Mouse (Mus musculus) adrenal gland, postnatal 14 days (tissue): ENCODE data around the gene 1110008P14Rik. TPM values are rescaled to one million over a fixed set of nuclear protein-coding genes. Genes with fewer than 3 reads are reported as not detected.
A peak's percentile ranks its signal among the peaks of the same experiment; 100 is the strongest.

Experiments used
- DNase-seq: peaks from one replicate; pipeline ENCODE4 v3.0.0; 2021; ENCODE audit warnings: mixed read lengths
- total RNA-seq: library from RNA; stranded (reverse); gene quantifications from 2 replicates; pipeline ENCODE4 v1.2.3, GENCODE M21; 2021

The 1110008P14Rik gene
- total RNA-seq, 1 experiment from 2014 or later: 159 TPM

- peak; percentile 52 for DNase-seq
Measured at GRCm38 (mm10) chr2:32342539-32343350, 39.0 kb downstream of the 1110008P14Rik start.

DNA sequence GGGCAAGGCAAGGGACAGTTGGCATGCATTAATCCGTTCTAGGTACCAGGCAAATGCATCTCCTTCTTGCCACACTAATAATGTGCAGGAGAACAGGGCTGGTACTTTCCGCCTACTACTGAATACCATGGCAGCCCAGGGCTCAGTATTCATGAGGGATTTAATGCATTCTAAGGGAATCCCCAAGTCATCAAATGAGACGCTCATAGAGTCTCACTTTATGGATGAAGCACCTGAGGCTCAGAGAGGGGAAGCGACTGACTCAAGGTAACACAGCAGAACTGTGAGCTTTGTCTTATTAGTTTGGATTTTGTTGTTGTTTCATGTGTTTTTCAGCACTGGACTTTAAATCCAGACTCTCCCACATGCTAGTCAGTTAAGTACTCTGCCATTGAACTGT is 39.7 kb downstream of the 1110008P14Rik start:
- DNase-seq: no peak

GRCm38 (mm10) chr2:32341634-32341939 is 40.2 kb downstream of the 1110008P14Rik start:
- DNase-seq: no peak

DNA sequence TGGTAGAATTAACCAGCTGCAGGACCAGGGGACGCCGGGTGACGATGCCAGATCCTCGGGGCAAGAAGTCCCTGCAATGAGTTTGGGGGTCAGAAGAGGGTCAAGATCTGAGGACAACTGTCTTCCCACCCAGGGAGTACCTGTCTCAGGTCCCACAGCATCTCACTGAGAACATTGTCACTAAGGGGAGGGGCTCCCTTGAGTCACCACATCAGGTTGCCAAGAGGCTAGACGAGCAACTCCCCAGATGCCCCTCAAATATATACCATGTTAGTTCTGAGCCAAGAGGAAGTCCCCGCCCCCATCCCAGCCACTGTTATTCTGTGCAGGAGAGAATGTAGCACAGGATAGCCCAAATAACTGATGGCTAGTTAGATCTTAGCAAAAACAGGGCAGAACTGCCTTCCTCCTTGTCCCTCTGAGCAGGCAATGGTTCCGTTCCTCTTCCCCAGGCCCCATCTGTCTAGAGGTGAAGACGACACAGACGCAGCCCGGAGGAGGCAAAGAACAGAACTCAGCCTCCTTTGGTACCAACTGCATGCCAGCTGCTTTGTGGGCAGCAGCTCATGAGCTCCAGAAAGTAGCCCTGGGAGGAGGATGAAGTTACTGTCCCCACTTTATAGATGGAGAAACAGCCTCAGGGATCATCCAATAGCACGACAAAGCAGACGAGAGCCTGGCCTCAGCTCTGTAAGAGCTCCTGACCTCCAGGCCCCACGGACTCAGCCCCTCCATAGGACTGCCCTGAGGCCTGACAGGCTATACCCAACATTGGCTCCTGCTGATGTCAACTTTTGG is 40.7 kb downstream of the 1110008P14Rik start:
- DNase-seq: no peak

- no peak for DNase-seq
Measured at GRCm38 (mm10) chr2:32339912-32340642, 41.7 kb downstream of the 1110008P14Rik start.

- no peak for DNase-seq
Measured at GRCm38 (mm10) chr2:32335888-32336287, 45.9 kb downstream of the 1110008P14Rik start.

- DNase-seq: no peak
Measured at GRCm38 (mm10) chr2:32332159-32332558, 49.6 kb downstream of the 1110008P14Rik start.

DNA sequence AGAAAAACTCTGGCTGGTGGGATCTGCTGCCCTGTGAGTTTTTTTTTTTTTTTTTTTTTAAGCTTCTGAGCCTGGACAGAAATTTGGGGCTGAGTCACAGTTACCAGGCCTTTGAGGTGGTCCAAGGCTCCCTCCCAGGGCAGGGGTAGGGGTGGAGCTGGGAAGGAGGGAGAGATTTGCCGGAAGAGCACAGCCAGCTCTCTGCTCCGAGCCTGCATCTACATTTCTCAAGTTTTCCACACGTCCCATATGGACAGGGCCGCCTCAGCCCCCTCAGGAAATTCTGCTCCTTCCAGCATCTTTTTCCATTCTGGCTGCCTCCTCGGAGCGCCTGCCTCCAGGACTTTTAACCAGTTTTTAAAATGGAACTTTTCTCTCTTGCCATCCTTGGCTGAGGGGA is 52.2 kb downstream of the 1110008P14Rik start:
- DNase-seq: no peak

DNA sequence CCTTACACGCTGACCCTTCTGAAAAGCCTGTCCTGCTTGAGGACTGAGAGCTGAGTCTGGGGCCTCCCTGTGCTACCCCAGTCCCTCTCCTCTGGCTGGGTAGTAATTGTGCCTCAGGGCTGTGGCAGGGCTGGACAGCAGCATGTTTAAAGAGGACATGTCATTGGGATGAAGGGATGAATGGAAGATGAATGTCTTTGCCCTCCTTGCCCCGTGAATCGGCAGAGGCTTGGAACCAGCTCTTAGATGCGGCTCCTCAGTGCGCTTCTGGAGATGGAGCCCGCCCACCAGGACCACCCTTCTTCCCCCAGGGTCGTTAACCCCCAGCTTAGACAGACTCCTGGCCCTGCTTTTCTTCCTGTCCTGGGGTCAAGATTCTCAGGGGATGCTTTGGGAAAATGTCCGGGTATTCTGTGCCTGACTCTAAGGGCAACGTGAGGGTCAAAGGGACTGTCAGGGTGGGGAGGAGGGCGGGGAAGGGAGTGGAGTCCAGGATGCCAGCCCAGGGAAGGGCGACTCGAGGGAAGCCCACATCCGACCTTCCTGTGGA is 52.8 kb downstream of the 1110008P14Rik start:
- no peak for DNase-seq

DNA sequence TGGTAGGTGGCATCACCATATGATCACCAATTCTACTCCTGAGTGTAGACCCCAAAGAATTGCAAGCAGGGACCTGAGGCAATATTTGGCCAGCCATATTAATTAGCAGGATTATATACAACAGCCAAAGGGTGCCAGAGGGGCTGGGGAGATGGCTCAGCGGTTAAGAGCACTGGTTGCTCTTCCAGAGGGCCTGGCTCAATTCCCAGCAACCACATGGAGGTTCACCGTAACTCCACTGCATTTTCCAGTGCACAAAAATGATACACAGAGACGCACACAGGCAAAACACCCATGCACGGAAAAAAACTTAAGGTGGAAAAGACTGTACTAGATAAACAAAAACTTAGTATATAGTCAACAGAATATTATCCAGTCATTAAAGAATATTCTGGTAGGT is 54.5 kb downstream of the 1110008P14Rik start:
- DNase-seq: no peak

Other genes with a start within 250 kb of the 1110008P14Rik start
- gene Prrc2b, start 230.9 kb downstream of the 1110008P14Rik start, total RNA-seq: 86.4 and 91.3 TPM in 2 replicates
- gene Pomt1, start 145.3 kb downstream of the 1110008P14Rik start, total RNA-seq: 29.2 and 32.4 TPM in 2 replicates
- 132 and 137 TPM in 2 replicates for gene Uck1, start 121.8 kb downstream of the 1110008P14Rik start, total RNA-seq
- gene Golga2, start 94.6 kb downstream of the 1110008P14Rik start, total RNA-seq: 69.4 and 72.8 TPM in 2 replicates
- 251 and 254 TPM in 2 replicates for gene Swi5, start 93.9 kb downstream of the 1110008P14Rik start, total RNA-seq
- gene Ciz1, start 29.6 kb downstream of the 1110008P14Rik start, total RNA-seq: 61.8 and 67.0 TPM in 2 replicates
- 18.9 and 26.7 TPM in 2 replicates for gene Dnm1, start 28.6 kb downstream of the 1110008P14Rik start, total RNA-seq
- 7.1 and 9.6 TPM in 2 replicates for gene Lcn2, start 6.3 kb upstream of the 1110008P14Rik start, total RNA-seq
- 75.8 and 80.5 TPM in 2 replicates for gene Ptges2, start 14.0 kb upstream of the 1110008P14Rik start, total RNA-seq
- gene Naif1, start 68.5 kb upstream of the 1110008P14Rik start, total RNA-seq: 4.3 and 4.4 TPM in 2 replicates
- 63.6 and 119 TPM in 2 replicates for gene Slc25a25, start 69.5 kb upstream of the 1110008P14Rik start, total RNA-seq
- gene Fam102a, start 153.4 kb upstream of the 1110008P14Rik start, total RNA-seq: 25.6 and 28.7 TPM in 2 replicates
- gene Dpm2, start 188.9 kb upstream of the 1110008P14Rik start, total RNA-seq: 47.8 and 61.8 TPM in 2 replicates
- gene Pip5kl1, start 192.9 kb upstream of the 1110008P14Rik start, total RNA-seq: 0.23 TPM in 1 of 2 replicates, not detected in the other
- gene 9430097D07Rik, start 193.7 kb upstream of the 1110008P14Rik start, total RNA-seq: not detected in 2 replicates
- 12.0 and 13.5 TPM in 2 replicates for gene St6galnac4, start 205.2 kb upstream of the 1110008P14Rik start, total RNA-seq
- 54.1 and 56.5 TPM in 2 replicates for gene St6galnac6, start 217.8 kb upstream of the 1110008P14Rik start, total RNA-seq
- 53.2 and 61.4 TPM in 2 replicates for gene Ak1, start 239.8 kb upstream of the 1110008P14Rik start, total RNA-seq